Mouse (Mus musculus) E14TG2a.4 (cell line): ENCODE measurements at regions not wholly inside any gene's neighbourhood (a gene's known extent, or its start where the extent isn't known, plus 50 kb on each side); places are given as distances from the start of the nearest gene placed in this dataset.

Experiments
- H3K27me3 ChIP-seq: 2 replicates; pipeline ENCODE4 v1.6.1; 2014; ENCODE audit warnings: low read length, control low read depth; ENCODE audit not compliant: insufficient read depth
- H3K36me3 ChIP-seq: 2 replicates; pipeline ENCODE4 v1.6.1; 2014; ENCODE audit warnings: low read length, control low read depth; ENCODE audit not compliant: insufficient read depth
- H3K4me1 ChIP-seq: replicated peaks from 2 replicates; pipeline ENCODE4 v1.6.1; 2014; ENCODE audit warnings: low read depth, low read length, control low read depth
- H3K4me3 ChIP-seq: replicated peaks from 2 replicates; pipeline ENCODE4 v1.5.1; 2014; ENCODE audit warnings: mild to moderate bottlenecking, low read length
- H3K9me3 ChIP-seq: 2 replicates; pipeline ENCODE4 v1.6.1; 2014; ENCODE audit warnings: low read length, control low read depth
- CTCF ChIP-seq: conservative IDR thresholded peaks from 2 replicates; pipeline ENCODE4 v1.5.1; 2014; ENCODE audit warnings: low read length
- NANOG ChIP-seq: IDR thresholded peaks from 2 replicates; pipeline ENCODE4 v1.6.1; 2014; ENCODE audit warnings: borderline replicate concordance, low read length, mixed read lengths
- POU5F1 ChIP-seq: IDR thresholded peaks from 2 replicates; pipeline ENCODE4 v1.6.1; 2014; ENCODE audit warnings: low read length, borderline replicate concordance

- no peaks in the 10 kb centered on the region for H3K36me3 ChIP-seq
- H3K27me3 ChIP-seq, result no peaks in the 10 kb centered on the region
- no peak overlapping the region for H3K4me3 ChIP-seq
- H3K9me3 ChIP-seq, result no peaks in the 10 kb centered on the region
- TF ChIP-seq POU5F1, result no peak
- TF ChIP-seq CTCF, result no peak
- no peak for TF ChIP-seq NANOG
- H3K4me1 ChIP-seq, result no peaks in the 10 kb centered on the region
Observed at GRCm38 (mm10) chr14:37315239-37315895, 180.3 kb upstream of the Ghitm start.

DNA sequence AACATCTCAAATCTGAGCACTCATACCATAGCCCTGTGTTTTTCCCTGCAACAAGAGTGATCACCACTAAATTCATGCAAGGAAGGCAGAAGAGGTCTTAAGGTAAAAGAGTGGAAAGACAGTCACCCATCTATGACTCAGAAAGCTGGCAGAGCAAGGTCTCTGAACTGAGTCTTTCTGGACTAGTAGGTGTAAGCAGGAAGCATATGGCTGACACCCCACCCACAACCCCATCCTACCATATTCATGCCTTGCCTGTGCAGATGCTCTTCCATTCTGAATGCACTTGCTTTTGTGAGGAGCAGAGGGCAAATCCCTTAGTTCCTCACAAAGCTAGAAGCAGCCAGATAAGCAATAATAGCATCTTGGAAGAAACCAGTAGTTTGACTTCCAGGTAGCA is 178.8 kb upstream of the Ghitm start:
- TF ChIP-seq CTCF, result no peak
- no peaks in the 10 kb centered on the region for H3K36me3 ChIP-seq
- H3K9me3 ChIP-seq, result no peaks in the 10 kb centered on the region
- no peaks in the 10 kb centered on the region for H3K27me3 ChIP-seq
- no peaks in the 10 kb centered on the region for H3K4me1 ChIP-seq
- no peak overlapping the region for H3K4me3 ChIP-seq

DNA sequence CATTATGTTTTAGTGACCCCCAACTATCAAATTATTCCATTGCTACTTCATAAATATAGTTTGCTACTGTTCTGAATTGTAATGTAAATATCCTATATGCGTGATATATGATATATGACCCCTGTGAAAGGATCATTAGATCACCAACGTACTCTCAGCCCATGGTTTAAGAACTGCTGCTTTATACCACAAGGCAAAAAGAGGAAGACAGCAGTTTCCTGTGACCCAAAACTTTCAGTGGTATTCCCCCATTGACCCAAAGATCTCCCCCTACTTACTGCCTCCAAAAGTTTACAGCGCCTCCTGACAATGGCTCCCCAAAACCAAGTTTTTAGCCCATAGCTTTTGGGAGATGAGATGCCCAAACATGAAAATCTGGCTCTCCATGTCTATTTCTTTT is 177.8 kb upstream of the Ghitm start:
- H3K9me3 ChIP-seq, result no peaks in the 10 kb centered on the region
- no peak for TF ChIP-seq CTCF
- no peak for TF ChIP-seq POU5F1
- no peak for TF ChIP-seq NANOG
- no peaks in the 10 kb centered on the region for H3K27me3 ChIP-seq
- H3K4me1 ChIP-seq, result no peaks in the 10 kb centered on the region
- H3K36me3 ChIP-seq, result no peaks in the 10 kb centered on the region
- H3K4me3 ChIP-seq, result no peak overlapping the region

GRCm38 (mm10) chr14:37306622-37307274 is 171.7 kb upstream of the Ghitm start:
- Histone ChIP-seq H3K27me3 (no peaks in the 10 kb centered on the region), H3K9me3 (no peaks in the 10 kb centered on the region), H3K4me3 (no peak overlapping the region), H3K36me3 (no peaks in the 10 kb centered on the region), H3K4me1 (no peaks in the 10 kb centered on the region)
- no peak for TF ChIP-seq POU5F1
- TF ChIP-seq CTCF, result no peak
- no peak for TF ChIP-seq NANOG

DNA sequence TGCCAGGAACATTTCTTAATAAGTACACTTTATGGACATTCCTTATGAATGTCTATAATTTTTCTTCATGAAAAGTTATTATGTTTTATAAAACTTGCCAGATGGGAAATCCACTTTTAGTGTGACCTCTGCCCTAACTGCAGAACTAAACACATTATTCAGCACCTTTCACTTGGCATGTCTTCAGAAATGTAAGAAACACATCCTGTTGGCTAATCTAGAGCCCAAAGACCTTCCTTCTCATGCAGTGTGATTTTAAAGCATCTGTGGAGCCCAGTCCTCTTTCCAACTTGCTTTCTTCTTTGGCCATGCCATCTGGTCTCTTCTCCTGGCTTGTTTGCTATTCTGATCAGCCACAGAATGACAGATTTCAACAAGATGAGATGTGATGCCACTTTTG is 163.6 kb upstream of the Ghitm start:
- TF ChIP-seq NANOG (no peak), POU5F1 (no peak), CTCF (no peak)
- no peaks in the 10 kb centered on the region for H3K27me3 ChIP-seq
- H3K4me1 ChIP-seq, result no peaks in the 10 kb centered on the region
- H3K4me3 ChIP-seq, result no peak overlapping the region
- no peaks in the 10 kb centered on the region for H3K36me3 ChIP-seq
- H3K9me3 ChIP-seq, result no peaks in the 10 kb centered on the region

- H3K4me1 ChIP-seq, result no peaks in the 10 kb centered on the region
- no peaks in the 10 kb centered on the region for H3K9me3 ChIP-seq
- TF ChIP-seq POU5F1, result no peak
- TF ChIP-seq NANOG, result no peak
- no peak for TF ChIP-seq CTCF
- no peaks in the 10 kb centered on the region for H3K27me3 ChIP-seq
- no peak overlapping the region for H3K4me3 ChIP-seq
- H3K36me3 ChIP-seq, result no peaks in the 10 kb centered on the region
Observed at GRCm38 (mm10) chr14:37296531-37296930, 161.5 kb upstream of the Ghitm start.

GRCm38 (mm10) chr14:37292084-37292860 is 157.2 kb upstream of the Ghitm start:
- no peak for TF ChIP-seq CTCF
- TF ChIP-seq NANOG, result no peak
- no peak for TF ChIP-seq POU5F1
- H3K4me1 ChIP-seq, result no peaks in the 10 kb centered on the region
- no peaks in the 10 kb centered on the region for H3K36me3 ChIP-seq
- no peaks in the 10 kb centered on the region for H3K27me3 ChIP-seq
- no peak overlapping the region for H3K4me3 ChIP-seq
- no peaks in the 10 kb centered on the region for H3K9me3 ChIP-seq

DNA sequence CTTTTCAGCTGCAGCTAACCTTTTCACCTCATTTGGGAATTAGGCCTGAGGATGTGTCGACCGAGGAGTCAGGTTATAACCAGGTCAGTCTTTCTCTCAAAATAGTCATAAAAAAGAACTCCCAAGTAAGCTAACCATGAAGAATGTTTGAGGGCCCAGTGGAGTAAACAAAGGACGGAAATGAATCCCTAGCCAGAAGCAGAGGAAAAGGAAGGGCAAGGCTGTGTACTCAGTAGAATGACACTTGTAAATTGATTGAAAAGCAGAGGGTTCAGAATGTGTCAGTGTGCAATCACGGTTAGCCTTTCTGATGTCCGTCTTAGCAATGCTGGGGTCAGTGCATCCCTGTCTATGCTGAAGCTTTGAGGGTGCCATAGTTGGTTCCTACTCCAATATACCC is 149.3 kb upstream of the Ghitm start:
- H3K4me3 ChIP-seq, result no peak overlapping the region
- H3K36me3 ChIP-seq, result no peaks in the 10 kb centered on the region
- no peaks in the 10 kb centered on the region for H3K9me3 ChIP-seq
- no peaks in the 10 kb centered on the region for H3K4me1 ChIP-seq
- TF ChIP-seq POU5F1 (no peak), NANOG (no peak), CTCF (no peak)
- no peaks in the 10 kb centered on the region for H3K27me3 ChIP-seq

DNA sequence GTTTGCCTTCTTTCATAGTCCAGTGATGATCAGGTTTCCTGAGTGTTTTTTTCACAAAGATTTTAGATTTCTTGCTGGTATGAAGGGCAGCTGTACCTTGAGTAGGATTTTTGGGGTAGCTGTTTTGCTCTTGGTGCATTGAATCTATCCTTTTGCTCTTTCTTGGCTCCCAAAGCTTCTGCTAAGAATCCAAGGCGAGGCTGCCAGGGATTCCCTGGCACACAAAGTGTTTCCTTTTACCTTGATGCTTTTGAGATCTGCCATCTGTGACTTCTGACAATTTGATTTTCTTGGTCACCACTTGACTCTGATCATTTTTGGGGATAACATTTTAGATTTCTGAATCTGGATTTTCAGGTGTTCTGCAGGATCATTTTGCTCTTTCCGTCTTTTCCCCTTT is 144.3 kb upstream of the Ghitm start:
- Histone ChIP-seq H3K36me3 (no peaks in the 10 kb centered on the region), H3K9me3 (no peaks in the 10 kb centered on the region), H3K4me3 (no peak overlapping the region), H3K27me3 (no peaks in the 10 kb centered on the region), H3K4me1 (no peaks in the 10 kb centered on the region)
- TF ChIP-seq NANOG, result no peak
- TF ChIP-seq POU5F1, result no peak
- TF ChIP-seq CTCF, result no peak
